Comparison of ENCODE assay signal across 29 mouse cellular contexts in genomic region chr10:121268771-121269170, GRCm38 (mm10).
DNase-seq lines count a peak whose midpoint lies in the region; ATAC-seq and TF ChIP-seq lines count a peak whose summit lies in the region.
"Had no signal": no experiment of that assay in that cellular context is flagged by ENCODE, and none has a peak within 500 bp of the region (broad histone marks: within the 10 kb centered on the region; RNA-seq: fewer than 3 reads in every experiment).

No protein-coding gene starts in this region.

- no peak overlapping the region for H3K4me3 ChIP-seq in hindbrain, postnatal 0 days (ENCODE audit: low read length)
- H3K4me3 ChIP-seq in layer of hippocampus, adult 2 months, result no peak overlapping the region
- H3K4me3 ChIP-seq: embryonic facial prominence, embryonic 15.5 days; forebrain, embryonic 15.5 days; heart, embryonic 12.5 days; midbrain, embryonic 10.5 days; neural tube, embryonic 15.5 days had no signal

- H3K27me3 ChIP-seq in hindbrain, postnatal 0 days (ENCODE audit: insufficient read depth, low read length), result no peaks in the 10 kb centered on the region
- H3K27me3 ChIP-seq: CH12.LX; embryonic facial prominence, embryonic 15.5 days; forebrain, embryonic 15.5 days; neural tube, embryonic 15.5 days; Patski had no signal

- H3K9me3 ChIP-seq in hindbrain, postnatal 0 days (ENCODE audit: low read length), result no peaks in the 10 kb centered on the region
- H3K9me3 ChIP-seq: embryonic facial prominence, embryonic 15.5 days; forebrain, embryonic 15.5 days; heart, embryonic 12.5 days; midbrain, embryonic 10.5 days; neural tube, embryonic 15.5 days had no signal

- TF ChIP-seq CTCF in hindbrain, postnatal 0 days (IDR thresholded peaks at IDR 0.05; ENCODE audit: low read depth), result no peak
- no peak for TF ChIP-seq CTCF in layer of hippocampus, adult 2 months (conservative IDR thresholded peaks at IDR 0.05)

- no peaks in the 10 kb centered on the region for H3K4me1 ChIP-seq in hindbrain, postnatal 0 days (ENCODE audit: insufficient read depth, low read length)
- H3K4me1 ChIP-seq: embryonic facial prominence, embryonic 15.5 days; forebrain, embryonic 15.5 days; heart, embryonic 12.5 days; midbrain, embryonic 10.5 days; neural tube, embryonic 15.5 days had no signal

- H3K9ac ChIP-seq in hindbrain, postnatal 0 days (replicated peaks; ENCODE audit: low read length), result no peak overlapping the region
- H3K9ac ChIP-seq: embryonic facial prominence, embryonic 15.5 days; forebrain, embryonic 15.5 days; heart, embryonic 12.5 days; neural tube, embryonic 15.5 days had no signal

- no peak overlapping the region for H3K27ac ChIP-seq in hindbrain, postnatal 0 days
- no peak overlapping the region for H3K27ac ChIP-seq in layer of hippocampus, adult 2 months
- H3K27ac ChIP-seq: embryonic facial prominence, embryonic 15.5 days; forebrain, embryonic 15.5 days; midbrain, embryonic 10.5 days; neural tube, embryonic 15.5 days had no signal

- peak; percentile 8; the same call in 1 of the 2 replicates for ATAC-seq in frontal cortex, adult (ENCODE audit: low TSS enrichment)
- peak; percentile 73 to 82 for ATAC-seq in hematopoietic stem cell, adult 5-6 weeks (replicated peaks in 1 of 2; ENCODE audit: insufficient read depth in 1 of 2, low FRiP score in 2 of 2, low TSS enrichment in 1 of 2, low read depth in 1 of 2, poor library complexity in 2 of 2, severe bottlenecking in 2 of 2)
- peak; percentile 71 for ATAC-seq in megakaryocyte progenitor cell, adult 5-6 weeks (replicated peaks; ENCODE audit: poor library complexity)
- ATAC-seq in hindbrain, postnatal 0 days, result no peak
- ATAC-seq: forebrain, embryonic 15.5 days; midbrain, embryonic 16.5 days; Patski had no signal

- 93% methylated on average over 8 of the region's 8 CpGs for WGBS in hindbrain, postnatal 0 days

- no peak for DNase-seq in frontal cortex, postnatal 10 days (ENCODE audit: low spot score in 2 of 2)
- DNase-seq in CD4-positive, CD25-positive, alpha-beta regulatory T cell, adult 2 months (ENCODE audit: low read depth, low spot score), result peak; percentile 43
- no peak for DNase-seq in right cerebral cortex, postnatal 4 days
- DNase-seq in hindbrain, postnatal 0 days (ENCODE audit: low spot score), result no peak
- no peak for DNase-seq in layer of hippocampus, adult 2 months (ENCODE audit: low spot score in 2 of 2)
- DNase-seq: adrenal gland, adult 8-10 months; cerebellum, adult 2 months; cerebellum, postnatal 25 days; gastrocnemius, postnatal 14 days; heart, adult 18-20 months; heart, postnatal 10 days; kidney, adult 8-10 months; kidney, postnatal 14 days; layer of hippocampus, postnatal 36 days; lung, postnatal 14 days; right cerebral cortex, adult 18-20 months; thymus, postnatal 14 days had no signal

- peaks cover 20% of the 10 kb centered on the region; the same call in 1 of the 2 replicates for H3K36me3 ChIP-seq in hindbrain, postnatal 0 days (ENCODE audit: insufficient read depth, low read length)
- H3K36me3 ChIP-seq: embryonic facial prominence, embryonic 15.5 days; G1E had no signal

- no peak overlapping the region for H3K4me2 ChIP-seq in hindbrain, postnatal 0 days (ENCODE audit: low read depth, low read length)
- H3K4me2 ChIP-seq: embryonic facial prominence, embryonic 15.5 days; forebrain, embryonic 15.5 days; heart, embryonic 12.5 days; neural tube, embryonic 15.5 days had no signal
